Mouse (Mus musculus) forebrain, embryonic 15.5 days (tissue): ENCODE measurements around the gene Arhgef12. TPM values are rescaled to one million over a fixed set of nuclear protein-coding genes. Genes with fewer than 3 reads are reported as not detected.

ENCODE experiments used
- ATAC-seq: fragments of 200-750 bp; cut with Nextera tagmentation; replicated peaks from 2 replicates; pipeline ENCODE4 v1.8.0; 2017; ENCODE audit warnings: mild to moderate bottlenecking, moderate TSS enrichment, moderate library complexity
- H3K27ac ChIP-seq: fragments of 300-500 bp; sonication (generic); replicated peaks from 2 replicates; pipeline ENCODE4 v1.5.1; 2015; ENCODE audit warnings: mild to moderate bottlenecking, inconsistent platforms
- H3K27me3 ChIP-seq: fragments of 300-500 bp; sonication (generic); 2 replicates; pipeline ENCODE4 v1.6.1; 2015; ENCODE audit warnings: inconsistent platforms
- H3K36me3 ChIP-seq: fragments of 300-500 bp; sonication (generic); 2 replicates; pipeline ENCODE4 v1.6.1; 2015; ENCODE audit warnings: mild to moderate bottlenecking, inconsistent platforms
- H3K4me1 ChIP-seq: fragments of 300-500 bp; sonication (generic); 2 replicates; pipeline ENCODE4 v1.6.1; 2015; ENCODE audit warnings: inconsistent platforms
- H3K4me2 ChIP-seq: fragments of 300-500 bp; sonication (generic); replicated peaks from 2 replicates; pipeline ENCODE4 v1.6.1; 2015; ENCODE audit warnings: mild to moderate bottlenecking, inconsistent platforms
- H3K4me3 ChIP-seq: fragments of 300-500 bp; sonication (generic); 2 replicates; pipeline ENCODE4 v1.5.1; 2015; ENCODE audit warnings: mild to moderate bottlenecking, inconsistent platforms
- H3K9ac ChIP-seq: fragments of 300-500 bp; sonication (generic); replicated peaks from 2 replicates; pipeline ENCODE4 v1.6.1; 2015; ENCODE audit warnings: mild to moderate bottlenecking, inconsistent platforms
- H3K9me3 ChIP-seq: fragments of 300-500 bp; sonication (generic); 2 replicates; pipeline ENCODE4 v1.6.1; 2016; ENCODE audit warnings: inconsistent platforms
- WGBS: fragments of 180-500 bp; shearing (Covaris S2); methylation state at CpG from one replicate; pipeline ENCODE4 v1.1.7; 2015; ENCODE audit warnings: mixed read lengths; 5-methylcytosine and 5-hydroxymethylcytosine counted together
- polyA plus RNA-seq: library from polyadenylated mRNA; unstranded; fragments of >200 nt; fragmentation: Nextera tagmentation; extraction: Ambion mirVana; gene quantifications from 2 replicates; pipeline ENCODE4 v1.2.1, GENCODE M21; 2015

The Arhgef12 gene
- polyA plus RNA-seq, 1 experiment from 2014 or later, result 20.0 TPM

- Histone ChIP-seq H3K27ac (no peak overlapping the region), H3K36me3 (peaks cover 48% of the 10 kb centered on the region), H3K4me3 (no peak overlapping the region), H3K9me3 (no peaks in the 10 kb centered on the region), H3K27me3 (no peaks in the 10 kb centered on the region), H3K4me2 (no peak overlapping the region), H3K9ac (no peak overlapping the region), H3K4me1 (no peaks in the 10 kb centered on the region)
- ATAC-seq, result no peak
- 94% methylated on average over 1 of the region's 1 CpGs for WGBS
Observed at GRCm38 (mm10) chr9:43014886-43015285, 92.2 kb downstream of the Arhgef12 start.

GRCm38 (mm10) chr9:43012541-43012940 lies 94.5 kb downstream of the Arhgef12 start:
- no peaks in the 10 kb centered on the region for H3K27me3 ChIP-seq
- no peaks in the 10 kb centered on the region for H3K4me1 ChIP-seq
- no peak overlapping the region for H3K27ac ChIP-seq
- no peaks in the 10 kb centered on the region for H3K9me3 ChIP-seq
- no peak overlapping the region for H3K4me2 ChIP-seq
- H3K36me3 ChIP-seq, result peaks cover 44% of the 10 kb centered on the region
- no peak overlapping the region for H3K9ac ChIP-seq
- WGBS, result 81% methylated on average over 5 of the region's 5 CpGs
- ATAC-seq, result no peak
- no peak overlapping the region for H3K4me3 ChIP-seq

- Histone ChIP-seq H3K4me2 (no peak overlapping the region), H3K9ac (no peak overlapping the region), H3K36me3 (peaks cover 40% of the 10 kb centered on the region), H3K27me3 (no peaks in the 10 kb centered on the region), H3K4me3 (no peak overlapping the region), H3K27ac (no peak overlapping the region), H3K4me1 (no peaks in the 10 kb centered on the region), H3K9me3 (no peaks in the 10 kb centered on the region)
- ATAC-seq, result no peak
- 85% methylated on average over 4 of the region's 4 CpGs for WGBS
Observed at GRCm38 (mm10) chr9:43011061-43011460, 96.0 kb downstream of the Arhgef12 start.

GRCm38 (mm10) chr9:43003881-43004280 lies 103.2 kb downstream of the Arhgef12 start:
- Histone ChIP-seq H3K4me2 (no peak overlapping the region), H3K9ac (no peak overlapping the region), H3K27me3 (no peaks in the 10 kb centered on the region), H3K27ac (no peak overlapping the region), H3K4me1 (no peaks in the 10 kb centered on the region), H3K9me3 (no peaks in the 10 kb centered on the region), H3K4me3 (no peak overlapping the region), H3K36me3 (peaks cover 58% of the 10 kb centered on the region)
- WGBS, result 96% methylated on average over 5 of the region's 5 CpGs
- no peak for ATAC-seq

- H3K36me3 ChIP-seq, result peaks cover 66% of the 10 kb centered on the region
Observed at GRCm38 (mm10) chr9:43003017-43003416, 104.0 kb downstream of the Arhgef12 start.

GRCm38 (mm10) chr9:43000595-43001250 lies 106.3 kb downstream of the Arhgef12 start:
- H3K4me1 ChIP-seq, result no peaks in the 10 kb centered on the region
- no peaks in the 10 kb centered on the region for H3K27me3 ChIP-seq
- H3K36me3 ChIP-seq, result peaks cover 77% of the 10 kb centered on the region
- H3K4me2 ChIP-seq, result no peak overlapping the region
- H3K9ac ChIP-seq, result no peak overlapping the region
- no peak for ATAC-seq
- no peak overlapping the region for H3K27ac ChIP-seq
- 93% methylated on average over 11 of the region's 11 CpGs for WGBS
- no peak overlapping the region for H3K4me3 ChIP-seq
- H3K9me3 ChIP-seq, result no peaks in the 10 kb centered on the region

More at GRCm38 (mm10) chr9:43003017-43003416, 104.0 kb downstream of the Arhgef12 start:
- no peak for ATAC-seq
- H3K9me3 ChIP-seq, result no peaks in the 10 kb centered on the region
- 93% methylated on average over 4 of the region's 4 CpGs for WGBS
- H3K27me3 ChIP-seq, result no peaks in the 10 kb centered on the region
- H3K9ac ChIP-seq, result no peak overlapping the region
- no peaks in the 10 kb centered on the region for H3K4me1 ChIP-seq
- H3K4me2 ChIP-seq, result no peak overlapping the region
- H3K4me3 ChIP-seq, result no peak overlapping the region
- H3K27ac ChIP-seq, result no peak overlapping the region

GRCm38 (mm10) chr9:43000070-43000469 lies 107.0 kb downstream of the Arhgef12 start:
- no peak overlapping the region for H3K4me3 ChIP-seq
- H3K27me3 ChIP-seq, result no peaks in the 10 kb centered on the region
- no peak overlapping the region for H3K4me2 ChIP-seq
- no peaks in the 10 kb centered on the region for H3K9me3 ChIP-seq
- H3K36me3 ChIP-seq, result peaks cover 78% of the 10 kb centered on the region
- 96% methylated on average over 1 of the region's 1 CpGs for WGBS
- H3K4me1 ChIP-seq, result no peaks in the 10 kb centered on the region
- H3K27ac ChIP-seq, result no peak overlapping the region
- no peak overlapping the region for H3K9ac ChIP-seq
- ATAC-seq, result no peak

- Histone ChIP-seq H3K27me3 (no peaks in the 10 kb centered on the region), H3K9me3 (no peaks in the 10 kb centered on the region), H3K4me2 (no peak overlapping the region), H3K27ac (no peak overlapping the region), H3K36me3 (peaks cover 77% of the 10 kb centered on the region), H3K4me3 (no peak overlapping the region), H3K9ac (no peak overlapping the region), H3K4me1 (no peaks in the 10 kb centered on the region)
- 94% methylated on average over 6 of the region's 6 CpGs for WGBS
- no peak for ATAC-seq
Observed at GRCm38 (mm10) chr9:42997526-42997925, 109.5 kb downstream of the Arhgef12 start.

GRCm38 (mm10) chr9:42995298-42995697 lies 111.7 kb downstream of the Arhgef12 start:
- Histone ChIP-seq H3K9me3 (no peaks in the 10 kb centered on the region), H3K27me3 (no peaks in the 10 kb centered on the region), H3K36me3 (peaks cover 77% of the 10 kb centered on the region), H3K4me1 (no peaks in the 10 kb centered on the region), H3K9ac (no peak overlapping the region), H3K4me3 (no peak overlapping the region), H3K27ac (no peak overlapping the region), H3K4me2 (no peak overlapping the region)
- WGBS, result 95% methylated on average over 11 of the region's 11 CpGs
- no peak for ATAC-seq

GRCm38 (mm10) chr9:42994708-42995107 lies 112.3 kb downstream of the Arhgef12 start:
- H3K9me3 ChIP-seq, result no peaks in the 10 kb centered on the region
- WGBS, result 90% methylated on average over 4 of the region's 4 CpGs
- H3K4me1 ChIP-seq, result no peaks in the 10 kb centered on the region
- no peaks in the 10 kb centered on the region for H3K27me3 ChIP-seq
- no peak overlapping the region for H3K4me3 ChIP-seq
- no peak for ATAC-seq
- no peak overlapping the region for H3K4me2 ChIP-seq
- no peak overlapping the region for H3K27ac ChIP-seq
- peaks cover 78% of the 10 kb centered on the region for H3K36me3 ChIP-seq
- no peak overlapping the region for H3K9ac ChIP-seq

GRCm38 (mm10) chr9:42993659-42994058 lies 113.4 kb downstream of the Arhgef12 start:
- no peak overlapping the region for H3K4me3 ChIP-seq
- H3K36me3 ChIP-seq, result peaks cover 76% of the 10 kb centered on the region
- no peaks in the 10 kb centered on the region for H3K4me1 ChIP-seq
- no peak overlapping the region for H3K9ac ChIP-seq
- H3K4me2 ChIP-seq, result no peak overlapping the region
- H3K27me3 ChIP-seq, result no peaks in the 10 kb centered on the region
- no peaks in the 10 kb centered on the region for H3K9me3 ChIP-seq
- H3K27ac ChIP-seq, result no peak overlapping the region
- no peak for ATAC-seq
- 95% methylated on average over 4 of the region's 4 CpGs for WGBS

- Histone ChIP-seq H3K4me2 (no peak overlapping the region), H3K9me3 (no peaks in the 10 kb centered on the region), H3K27me3 (no peaks in the 10 kb centered on the region), H3K9ac (no peak overlapping the region), H3K4me1 (no peaks in the 10 kb centered on the region), H3K27ac (no peak overlapping the region), H3K36me3 (peaks cover 78% of the 10 kb centered on the region), H3K4me3 (no peak overlapping the region)
- WGBS, result 85% methylated on average over 4 of the region's 4 CpGs
- no peak for ATAC-seq
Observed at GRCm38 (mm10) chr9:42987988-42988387, 119.1 kb downstream of the Arhgef12 start.

GRCm38 (mm10) chr9:42968894-42969521 lies 138.0 kb downstream of the Arhgef12 start:
- Histone ChIP-seq H3K9me3 (no peaks in the 10 kb centered on the region), H3K4me3 (no peak overlapping the region), H3K27ac (no peak overlapping the region), H3K4me2 (no peak overlapping the region), H3K9ac (no peak overlapping the region), H3K27me3 (no peaks in the 10 kb centered on the region), H3K36me3 (peaks cover 67% of the 10 kb centered on the region), H3K4me1 (peaks cover 5% of the 10 kb centered on the region)
- 69% methylated on average over 11 of the region's 11 CpGs for WGBS
- ATAC-seq, result no peak
